Mouse (Mus musculus) central nervous system, embryonic 14 days (tissue): ENCODE data around the gene Gm4871. TPM values are rescaled to one million over a fixed set of nuclear protein-coding genes. Genes with fewer than 3 reads are reported as not detected.

ENCODE experiments used
- polyA plus RNA-seq: library from polyadenylated mRNA; depleted of rRNA; stranded (reverse); fragments of >200 nt; gene quantifications from 2 replicates; pipeline ENCODE4 v1.2.3, GENCODE M21; 2012; rRNA removed

Gm4871 gene
- polyA plus RNA-seq: not detected in 2 replicates

DNA sequence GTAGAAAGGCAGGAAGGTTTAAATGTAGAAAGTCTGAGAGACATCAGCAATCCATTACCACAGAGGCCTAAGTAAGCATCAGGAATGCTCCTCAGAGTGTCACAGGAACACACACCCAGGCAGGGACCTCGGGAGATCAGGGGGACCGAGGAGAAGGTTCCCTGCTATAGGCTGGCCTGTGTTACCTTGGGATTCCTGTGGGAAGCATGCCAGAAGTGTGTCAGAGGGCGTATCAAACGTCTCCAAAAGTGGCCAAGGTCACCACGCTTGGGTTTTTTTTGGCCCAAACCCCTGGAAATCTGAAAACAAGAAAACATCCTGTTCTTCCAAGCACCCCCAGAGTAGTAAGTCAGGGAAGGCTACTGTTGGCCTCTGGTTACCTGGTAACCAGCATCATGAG, at the start of gene Gm4871:
Gene Gm4871, minus strand, starts transcription at position 364 of the 400 bp plus-strand sequence.

DNA sequence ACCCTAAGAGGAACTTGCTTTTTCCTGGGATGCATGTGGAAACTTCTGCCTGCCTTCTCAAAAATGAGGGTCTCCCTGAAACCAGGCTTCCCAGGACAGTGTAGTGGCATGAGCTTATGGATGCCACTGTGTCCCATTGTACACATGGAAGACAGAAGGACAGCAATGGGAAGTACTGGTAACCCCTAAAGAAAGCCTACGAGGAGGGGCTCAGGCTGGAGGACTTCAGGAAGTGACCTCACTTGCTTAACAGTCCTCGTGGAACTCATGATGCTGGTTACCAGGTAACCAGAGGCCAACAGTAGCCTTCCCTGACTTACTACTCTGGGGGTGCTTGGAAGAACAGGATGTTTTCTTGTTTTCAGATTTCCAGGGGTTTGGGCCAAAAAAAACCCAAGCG, 10.1 kb upstream of the Gm4871 start, which contains the start of gene 1700018F24Rik:
Gene 1700018F24Rik, plus strand, starts transcription at position 301 of the 400 bp plus-strand sequence.

Other genes with a start within 250 kb of the Gm4871 start
- 41.3 and 45.5 TPM in 2 replicates for gene Smurf1, start 66.9 kb downstream of the Gm4871 start, polyA plus RNA-seq
- not detected in 2 replicates for gene 1700018F24Rik, start 10.2 kb upstream of the Gm4871 start, polyA plus RNA-seq
- 219 and 224 TPM in 2 replicates for gene Arpc1a, start 51.1 kb upstream of the Gm4871 start, polyA plus RNA-seq
- 0.04 TPM in 1 of 2 replicates, not detected in the other for gene Kpna7, start 51.3 kb upstream of the Gm4871 start, polyA plus RNA-seq
- 78.0 and 125 TPM in 2 replicates for gene Arpc1b, start 81.5 kb upstream of the Gm4871 start, polyA plus RNA-seq
- gene Pdap1, start 107.5 kb upstream of the Gm4871 start, polyA plus RNA-seq: 136 and 142 TPM in 2 replicates
- 164 and 179 TPM in 2 replicates for gene Bud31, start 107.6 kb upstream of the Gm4871 start, polyA plus RNA-seq
- 18.6 TPM in 2 replicates for gene Ptcd1, start 134.4 kb upstream of the Gm4871 start, polyA plus RNA-seq
- 81.8 and 87.1 TPM in 2 replicates for gene Cpsf4, start 134.5 kb upstream of the Gm4871 start, polyA plus RNA-seq
- gene Atp5j2, start 159.3 kb upstream of the Gm4871 start, polyA plus RNA-seq: 341 and 365 TPM in 2 replicates
- 7.0 and 7.2 TPM in 2 replicates for gene Zkscan14, start 169.1 kb upstream of the Gm4871 start, polyA plus RNA-seq
- gene Zkscan5, start 171.8 kb upstream of the Gm4871 start, polyA plus RNA-seq: 10.1 and 10.4 TPM in 2 replicates
- gene Zfp655, start 199.0 kb upstream of the Gm4871 start, polyA plus RNA-seq: 20.8 and 21.5 TPM in 2 replicates
- 19.0 and 20.9 TPM in 2 replicates for gene Zscan25, start 247.7 kb upstream of the Gm4871 start, polyA plus RNA-seq